Mouse (Mus musculus) lung, embryonic 15.5 days (tissue): Measurements from ENCODE around the gene Dhrs3. TPM values are rescaled to one million over a fixed set of nuclear protein-coding genes. Genes with fewer than 3 reads are reported as not detected.

Source experiments
- ATAC-seq: fragments of 200-750 bp; cut with Nextera tagmentation; 2 replicates; pipeline ENCODE4 v1.8.0; 2017; ENCODE audit warnings: moderate number of reproducible peaks, borderline replicate concordance; ENCODE audit not compliant: low FRiP score, low TSS enrichment; ENCODE audit errors: extremely low read depth
- H3K27ac ChIP-seq: fragments of 300-500 bp; sonication (generic); 2 replicates; pipeline ENCODE4 v1.5.1; 2015; ENCODE audit warnings: moderate library complexity, mild to moderate bottlenecking, inconsistent platforms
- H3K27me3 ChIP-seq: fragments of 300-500 bp; sonication (generic); 2 replicates; pipeline ENCODE4 v1.6.1; 2015; ENCODE audit warnings: inconsistent platforms
- H3K36me3 ChIP-seq: fragments of 300-500 bp; sonication (generic); 2 replicates; pipeline ENCODE4 v1.6.1; 2015; ENCODE audit warnings: inconsistent platforms
- H3K4me1 ChIP-seq: fragments of 300-500 bp; sonication (generic); 2 replicates; pipeline ENCODE4 v1.6.1; 2015; ENCODE audit warnings: inconsistent platforms
- H3K4me2 ChIP-seq: fragments of 300-500 bp; sonication (generic); 2 replicates; pipeline ENCODE4 v1.6.1; 2015; ENCODE audit warnings: inconsistent platforms, mild to moderate bottlenecking, moderate library complexity
- H3K4me3 ChIP-seq: fragments of 300-500 bp; sonication (generic); 2 replicates; pipeline ENCODE4 v1.5.1; 2015; ENCODE audit warnings: mild to moderate bottlenecking, inconsistent platforms
- H3K9ac ChIP-seq: fragments of 300-500 bp; sonication (generic); 2 replicates; pipeline ENCODE4 v1.6.1; 2015; ENCODE audit warnings: inconsistent platforms
- H3K9me3 ChIP-seq: fragments of 300-500 bp; sonication (generic); 2 replicates; pipeline ENCODE4 v1.6.1; 2016; ENCODE audit warnings: inconsistent platforms
- WGBS: fragments of 180-500 bp; shearing (Covaris S2); methylation state at CpG from one replicate; pipeline ENCODE4 v1.1.7; 2015; 5-methylcytosine and 5-hydroxymethylcytosine counted together
- polyA plus RNA-seq: library from polyadenylated mRNA; unstranded; fragments of >200 nt; fragmentation: Nextera tagmentation; extraction: Ambion mirVana; gene quantifications from 2 replicates; pipeline ENCODE4 v1.2.1, GENCODE M21; 2015

Dhrs3 gene
- polyA plus RNA-seq, 1 experiment from 2014 or later: 53.0 TPM

DNA sequence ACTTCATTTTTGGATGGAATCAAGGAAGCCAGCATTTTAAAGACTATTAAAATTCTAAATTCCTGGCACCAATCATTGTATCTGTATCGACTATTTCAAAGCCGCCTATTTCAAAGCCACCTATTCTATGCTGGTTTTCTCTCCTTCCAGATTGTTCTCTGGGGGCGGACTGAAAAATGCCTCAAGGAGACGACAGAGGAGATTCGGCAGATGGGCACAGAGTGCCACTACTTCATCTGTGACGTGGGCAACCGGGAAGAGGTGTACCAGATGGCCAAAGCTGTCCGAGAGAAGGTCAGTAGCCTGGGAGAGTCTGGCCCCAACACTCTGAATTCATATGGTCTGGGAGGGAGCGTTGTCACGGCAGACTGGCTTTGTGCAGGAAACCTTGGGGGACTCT lies 25.9 kb downstream of the Dhrs3 start:
- Histone ChIP-seq H3K27me3 (no peaks in the 10 kb centered on the region), H3K27ac (no peak overlapping the region), H3K36me3 (peaks cover 19% of the 10 kb centered on the region), H3K4me1 (no peaks in the 10 kb centered on the region), H3K4me2 (no peak overlapping the region), H3K9me3 (no peaks in the 10 kb centered on the region), H3K9ac (no peak overlapping the region), H3K4me3 (no peak overlapping the region)
- 95% methylated on average over 10 of the region's 10 CpGs for WGBS
- no peak for ATAC-seq

GRCm38 (mm10) chr4:144928693-144929436 lies 36.2 kb downstream of the Dhrs3 start:
- H3K4me1 ChIP-seq: peaks cover 22% of the 10 kb centered on the region
- no peaks in the 10 kb centered on the region for H3K27me3 ChIP-seq
- no peak for ATAC-seq
- H3K9me3 ChIP-seq: no peaks in the 10 kb centered on the region
- H3K27ac ChIP-seq: no peak overlapping the region; the same call in 1 of the 2 replicates
- no peak overlapping the region for H3K4me3 ChIP-seq
- WGBS: 85% methylated on average over 5 of the region's 5 CpGs
- no peak overlapping the region for H3K9ac ChIP-seq
- H3K36me3 ChIP-seq: peaks cover 9% of the 10 kb centered on the region; the same call in 1 of the 2 replicates
- H3K4me2 ChIP-seq: no peak overlapping the region

DNA sequence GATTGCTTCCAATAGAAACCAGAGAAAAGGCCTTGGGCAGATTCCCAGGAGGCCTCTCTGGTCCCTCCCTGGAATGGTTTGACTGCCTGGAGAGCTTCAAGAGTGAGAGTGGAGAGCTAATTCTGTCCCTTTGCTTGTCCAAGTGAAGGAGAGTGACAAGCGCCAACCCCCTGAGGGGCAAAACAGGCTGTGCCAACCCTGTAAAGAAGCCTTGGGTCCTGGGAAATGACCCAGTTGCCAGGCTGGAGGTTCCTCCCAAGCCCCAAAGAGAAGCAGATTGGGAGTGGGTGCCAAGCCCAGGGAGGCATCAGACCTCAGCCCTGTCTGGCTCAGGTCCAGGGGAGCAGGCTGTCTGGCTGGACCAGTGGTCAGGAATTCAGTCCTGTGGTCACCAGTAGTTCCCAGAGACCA lies 37.2 kb downstream of the Dhrs3 start:
- ATAC-seq: peak; percentile 35; the same call in 1 of the 2 replicates
- Histone ChIP-seq H3K4me2 (no peak overlapping the region), H3K27me3 (no peaks in the 10 kb centered on the region), H3K4me3 (no peak overlapping the region), H3K9me3 (no peaks in the 10 kb centered on the region), H3K27ac (peak overlapping the region; percentile 92), H3K36me3 (peaks cover 8% of the 10 kb centered on the region; the same call in 1 of the 2 replicates), H3K4me1 (peaks cover 22% of the 10 kb centered on the region), H3K9ac (no peak overlapping the region)
- WGBS: 52% methylated on average over 1 of the region's 1 CpGs

- Histone ChIP-seq H3K4me2 (peak overlapping the region; percentile 9; the same call in 1 of the 2 replicates), H3K9me3 (no peaks in the 10 kb centered on the region), H3K9ac (no peak overlapping the region), H3K36me3 (peaks cover 8% of the 10 kb centered on the region; the same call in 1 of the 2 replicates), H3K27me3 (no peaks in the 10 kb centered on the region), H3K4me3 (no peak overlapping the region), H3K27ac (peak overlapping the region; percentile 92), H3K4me1 (peaks cover 22% of the 10 kb centered on the region)
- 7% methylated on average over 10 of the region's 10 CpGs for WGBS
- ATAC-seq: peak; percentile 95
These were observed 37.7 kb downstream of the Dhrs3 start for GRCm38 (mm10) chr4:144930366-144930765.

- H3K27me3 ChIP-seq: no peaks in the 10 kb centered on the region
- 75% methylated on average over 7 of the region's 7 CpGs for WGBS
- peaks cover 22% of the 10 kb centered on the region for H3K4me1 ChIP-seq
- H3K9me3 ChIP-seq: no peaks in the 10 kb centered on the region
- H3K4me2 ChIP-seq: no peak overlapping the region
- H3K4me3 ChIP-seq: no peak overlapping the region
- H3K36me3 ChIP-seq: peaks cover 8% of the 10 kb centered on the region; the same call in 1 of the 2 replicates
- no peak for ATAC-seq
- H3K9ac ChIP-seq: no peak overlapping the region
- peak overlapping the region; percentile 92 for H3K27ac ChIP-seq
These were observed 38.5 kb downstream of the Dhrs3 start for GRCm38 (mm10) chr4:144931167-144931566.

- H3K9me3 ChIP-seq: no peaks in the 10 kb centered on the region
- no peak overlapping the region for H3K4me3 ChIP-seq
- H3K4me1 ChIP-seq: peaks cover 20% of the 10 kb centered on the region
- no peak overlapping the region for H3K9ac ChIP-seq
- no peaks in the 10 kb centered on the region for H3K36me3 ChIP-seq
- no peak overlapping the region for H3K4me2 ChIP-seq
- WGBS: 12% methylated on average over 1 of the region's 1 CpGs
- H3K27ac ChIP-seq: no peak overlapping the region
- no peak for ATAC-seq
- no peaks in the 10 kb centered on the region for H3K27me3 ChIP-seq
These were observed 41.9 kb downstream of the Dhrs3 start for GRCm38 (mm10) chr4:144934501-144934900.

GRCm38 (mm10) chr4:144936563-144937154 lies 44.0 kb downstream of the Dhrs3 start:
- WGBS: 86% methylated on average over 3 of the region's 3 CpGs

GRCm38 (mm10) chr4:144939847-144940411 lies 47.3 kb downstream of the Dhrs3 start:
- no peak overlapping the region for H3K27ac ChIP-seq
- no peaks in the 10 kb centered on the region for H3K36me3 ChIP-seq
- H3K27me3 ChIP-seq: no peaks in the 10 kb centered on the region
- no peak for ATAC-seq
- no peak overlapping the region for H3K9ac ChIP-seq
- no peak overlapping the region for H3K4me3 ChIP-seq
- no peaks in the 10 kb centered on the region for H3K9me3 ChIP-seq
- 82% methylated on average over 4 of the region's 4 CpGs for WGBS
- H3K4me1 ChIP-seq: peaks cover 6% of the 10 kb centered on the region; the same call in 1 of the 2 replicates
- H3K4me2 ChIP-seq: no peak overlapping the region

More at GRCm38 (mm10) chr4:144936563-144937154, 44.0 kb downstream of the Dhrs3 start:
- Histone ChIP-seq H3K4me1 (peaks cover 6% of the 10 kb centered on the region; the same call in 1 of the 2 replicates), H3K36me3 (no peaks in the 10 kb centered on the region), H3K27ac (no peak overlapping the region), H3K4me3 (no peak overlapping the region), H3K9me3 (no peaks in the 10 kb centered on the region), H3K27me3 (no peaks in the 10 kb centered on the region), H3K9ac (no peak overlapping the region), H3K4me2 (no peak overlapping the region)
- ATAC-seq: no peak

GRCm38 (mm10) chr4:144940796-144941462 lies 48.3 kb downstream of the Dhrs3 start:
- Histone ChIP-seq H3K4me3 (no peak overlapping the region), H3K9me3 (no peaks in the 10 kb centered on the region), H3K9ac (no peak overlapping the region), H3K27ac (no peak overlapping the region), H3K4me2 (no peak overlapping the region), H3K36me3 (no peaks in the 10 kb centered on the region), H3K27me3 (no peaks in the 10 kb centered on the region), H3K4me1 (peaks cover 6% of the 10 kb centered on the region; the same call in 1 of the 2 replicates)
- no peak for ATAC-seq
- 32% methylated on average over 13 of the region's 13 CpGs for WGBS

DNA sequence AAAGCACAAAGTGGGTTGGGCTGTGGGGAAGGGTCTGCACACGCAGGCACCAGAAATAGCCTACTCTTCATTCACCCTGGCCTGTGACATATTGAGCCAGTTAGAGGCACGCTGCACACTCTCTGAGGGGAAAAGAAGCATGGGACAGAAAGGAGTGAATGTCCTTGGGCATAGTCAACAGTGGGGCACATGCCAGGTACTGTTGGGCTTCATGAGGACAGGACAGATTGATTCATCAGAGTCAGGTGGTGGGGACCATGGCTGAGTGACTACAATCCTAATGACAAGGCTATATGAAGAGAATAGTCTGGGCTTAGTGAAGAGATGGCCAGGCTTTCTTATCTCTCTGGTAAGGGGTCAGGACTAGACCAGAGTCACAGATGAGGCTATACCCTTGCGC lies 49.8 kb downstream of the Dhrs3 start:
- Histone ChIP-seq H3K27me3 (no peaks in the 10 kb centered on the region), H3K36me3 (no peaks in the 10 kb centered on the region), H3K4me2 (no peak overlapping the region), H3K4me1 (peaks cover 8% of the 10 kb centered on the region; the same call in 1 of the 2 replicates), H3K9ac (no peak overlapping the region), H3K9me3 (no peaks in the 10 kb centered on the region), H3K4me3 (no peak overlapping the region), H3K27ac (no peak overlapping the region)
- ATAC-seq: no peak
- 90% methylated on average over 3 of the region's 3 CpGs for WGBS

GRCm38 (mm10) chr4:144943273-144943672 lies 50.6 kb downstream of the Dhrs3 start:
- WGBS: 52% methylated on average over 5 of the region's 5 CpGs
- Histone ChIP-seq H3K4me1 (peaks cover 15% of the 10 kb centered on the region), H3K36me3 (no peaks in the 10 kb centered on the region), H3K9me3 (no peaks in the 10 kb centered on the region), H3K4me2 (no peak overlapping the region), H3K27me3 (no peaks in the 10 kb centered on the region), H3K4me3 (no peak overlapping the region), H3K27ac (no peak overlapping the region), H3K9ac (no peak overlapping the region)
- no peak for ATAC-seq
